Mouse (Mus musculus): ENCODE results near the gene Kantr.

Gene Kantr

GRCm38 (mm10) chrX:152271189-152271588 lies 56.1 kb downstream of the Kantr start:
- peak; percentile 88 for DNase-seq
